ENCODE assay signal across 27 mouse cellular contexts in genomic region chr14:13971644-13972234, GRCm38 (mm10). TPM values are rescaled to one million over a fixed set of nuclear protein-coding genes. Genes with fewer than 3 reads are reported as not detected.
DNase-seq lines count a peak whose midpoint lies in the region; ATAC-seq lines count a peak whose summit lies in the region.
"Had no signal": no experiment of that assay in that cellular context is flagged by ENCODE, and none has a peak within 500 bp of the region (broad histone marks: within the 10 kb centered on the region; RNA-seq: fewer than 3 reads in every experiment).

No protein-coding gene starts in this region.

- no peak overlapping the region for H3K4me2 ChIP-seq in liver, embryonic 13.5 days
- H3K4me2 ChIP-seq in forebrain, embryonic 15.5 days (replicated peaks), result no peak overlapping the region
- H3K4me2 ChIP-seq: embryonic facial prominence, embryonic 13.5 days; heart, embryonic 15.5 days; kidney, embryonic 15.5 days; midbrain, embryonic 15.5 days had no signal

- H3K4me3 ChIP-seq in liver, embryonic 13.5 days (replicated peaks), result no peak overlapping the region
- H3K4me3 ChIP-seq in forebrain, embryonic 15.5 days, result no peak overlapping the region
- H3K4me3 ChIP-seq: embryonic facial prominence, embryonic 13.5 days; gastrocnemius, adult 2 months; heart, adult 2 months; heart, embryonic 15.5 days; kidney, embryonic 15.5 days; midbrain, embryonic 15.5 days had no signal

- DNase-seq in heart, adult 11 months, result peak; percentile 82
- no peak for DNase-seq in heart, postnatal 25 days (ENCODE audit: low spot score)
- no peak for DNase-seq in liver, embryonic 13.5 days
- no peak for DNase-seq in liver
- DNase-seq in urinary bladder, postnatal 36 days (ENCODE audit: low spot score in 2 of 2), result no peak
- no peak for DNase-seq in Muller cell, postnatal 12 days (ENCODE audit: inconsistent ontology term)
- DNase-seq: adrenal gland, postnatal 25 days; B cell, adult 2 months; cerebellum, adult 8-10 months; gastrocnemius, adult 2 months; heart, adult 2 months; layer of hippocampus, postnatal 36 days; lung, postnatal 36 days; right cerebral cortex, postnatal 25 days; thymus, postnatal 25 days had no signal

- no peak overlapping the region for H3K27ac ChIP-seq in liver, embryonic 13.5 days
- no peak overlapping the region for H3K27ac ChIP-seq in forebrain, embryonic 15.5 days (replicated peaks)
- H3K27ac ChIP-seq: embryonic facial prominence, embryonic 13.5 days; gastrocnemius, adult 2 months; heart, adult 2 months; heart, embryonic 15.5 days; kidney, embryonic 15.5 days; midbrain, embryonic 15.5 days had no signal

- WGBS in liver, embryonic 13.5 days (ENCODE audit: insufficient replicate concordance), result 31% methylated on average over 6 of the region's 6 CpGs
- WGBS in forebrain, embryonic 15.5 days, result 36% methylated on average over 6 of the region's 6 CpGs

- no peaks in the 10 kb centered on the region for H3K36me3 ChIP-seq in liver, embryonic 13.5 days
- H3K36me3 ChIP-seq in forebrain, embryonic 15.5 days, result no peaks in the 10 kb centered on the region
- H3K36me3 ChIP-seq: embryonic facial prominence, embryonic 13.5 days; heart, embryonic 15.5 days; kidney, embryonic 15.5 days; midbrain, embryonic 15.5 days had no signal

- no peak overlapping the region for H3K9ac ChIP-seq in liver, embryonic 13.5 days
- H3K9ac ChIP-seq in forebrain, embryonic 15.5 days (replicated peaks), result no peak overlapping the region
- H3K9ac ChIP-seq: embryonic facial prominence, embryonic 13.5 days; heart, embryonic 15.5 days; kidney, embryonic 15.5 days; midbrain, embryonic 15.5 days had no signal

- H3K4me1 ChIP-seq in liver, embryonic 13.5 days (replicated peaks), result peaks cover 8% of the 10 kb centered on the region
- H3K4me1 ChIP-seq in forebrain, embryonic 15.5 days, result peaks cover 5% of the 10 kb centered on the region; the same call in 1 of the 2 replicates
- H3K4me1 ChIP-seq: midbrain, embryonic 15.5 days had no signal

- no peaks in the 10 kb centered on the region for H3K9me3 ChIP-seq in liver, embryonic 13.5 days (replicated peaks)
- no peaks in the 10 kb centered on the region for H3K9me3 ChIP-seq in forebrain, embryonic 15.5 days
- H3K9me3 ChIP-seq: embryonic facial prominence, embryonic 13.5 days; heart, embryonic 15.5 days; kidney, embryonic 15.5 days; midbrain, embryonic 15.5 days had no signal

- intact Hi-C loops in heart, postnatal 25 days (cut with DNase I), result no loop called here

- 0 out of 2 replicates have a peak, but pooled peaks have one; percentile 20 for ATAC-seq in liver, embryonic 13.5 days (ENCODE audit: low read depth)
- ATAC-seq in forebrain, embryonic 15.5 days (replicated peaks), result 0 out of 2 replicates have a peak, but pooled peaks have one; percentile 26
- ATAC-seq in megakaryocyte progenitor cell, adult 5-6 weeks (replicated peaks; ENCODE audit: poor library complexity), result peak; percentile 72
- ATAC-seq: activated CD4-positive, CD25-positive, alpha-beta regulatory T cell, adult 4 months; midbrain, embryonic 15.5 days; Patski had no signal

- no peaks in the 10 kb centered on the region for H3K27me3 ChIP-seq in liver, embryonic 13.5 days
- H3K27me3 ChIP-seq in forebrain, embryonic 15.5 days, result no peaks in the 10 kb centered on the region
- H3K27me3 ChIP-seq: embryonic facial prominence, embryonic 13.5 days; kidney, embryonic 15.5 days; midbrain, embryonic 15.5 days; Patski had no signal

RNA-seq across cellular contexts. Expression of gene Thoc7, which starts 10.1 kb away (rescaled TPM):
- 10 to 100 TPM; 87.7 to 96.3 TPM for total RNA-seq in heart, postnatal 25 days (2021)
- polyA plus RNA-seq in liver, embryonic 13.5 days (2015; fragmentation: Nextera tagmentation; extraction: Ambion mirVana), result 113 and 133 TPM in 2 replicates
- 168 and 169 TPM in 2 replicates for polyA plus RNA-seq in forebrain, embryonic 15.5 days (2015; fragmentation: Nextera tagmentation; extraction: Ambion mirVana)
- 296 and 301 TPM in 2 replicates for total RNA-seq in megakaryocyte progenitor cell, adult 5-6 weeks (2015)
- total RNA-seq in megakaryocyte progenitor cell, adult 5-6 weeks (2017), result 248 and 345 TPM in 2 replicates

RNA-seq across cellular contexts. Expression of gene Atxn7, which starts 10.5 kb away (rescaled TPM):
- total RNA-seq in heart, postnatal 25 days (2021), result 10 to 100 TPM; 14.7 to 19.0 TPM
- polyA plus RNA-seq in liver, embryonic 13.5 days (2015; fragmentation: Nextera tagmentation; extraction: Ambion mirVana), result 1.2 and 1.6 TPM in 2 replicates
- polyA plus RNA-seq in forebrain, embryonic 15.5 days (2015; fragmentation: Nextera tagmentation; extraction: Ambion mirVana), result 4.0 and 5.7 TPM in 2 replicates
- total RNA-seq in megakaryocyte progenitor cell, adult 5-6 weeks (2015), result 13.4 and 16.0 TPM in 2 replicates
- total RNA-seq in megakaryocyte progenitor cell, adult 5-6 weeks (2017), result 14.6 and 14.8 TPM in 2 replicates

RNA-seq across cellular contexts. Expression of gene Gm281, which starts 57.5 kb away (rescaled TPM):
- total RNA-seq in heart, postnatal 25 days (2021), result not detected
- polyA plus RNA-seq in liver, embryonic 13.5 days (2015; fragmentation: Nextera tagmentation; extraction: Ambion mirVana), result not detected in 2 replicates
- polyA plus RNA-seq in forebrain, embryonic 15.5 days (2015; fragmentation: Nextera tagmentation; extraction: Ambion mirVana), result not detected in 2 replicates
- not detected in 2 replicates for total RNA-seq in megakaryocyte progenitor cell, adult 5-6 weeks (2015)
- not detected in 2 replicates for total RNA-seq in megakaryocyte progenitor cell, adult 5-6 weeks (2017)
- total RNA-seq: adrenal gland, postnatal 25 days; gastrocnemius, adult 2 months; heart, adult 2 months; layer of hippocampus, postnatal 36 days had no signal
- polyA plus RNA-seq: activated CD4-positive, CD25-positive, alpha-beta regulatory T cell, adult 4 months; cortical plate, adult 2 months; embryonic facial prominence, embryonic 13.5 days; heart, embryonic 15.5 days; kidney, embryonic 15.5 days; large intestine, adult 2 months; limb, embryonic 11.5 days; liver, embryonic 16.5 days; midbrain, embryonic 15.5 days; Patski had no signal

Comparison
In these comparisons a context has a peak if more than half of its experiments do, and no peak if none do; other contexts are left out.
1. ATAC-seq: peak in every context shown above with its lines; median percentile 72 in megakaryocyte progenitor cell, adult 5-6 weeks; 26 in forebrain, embryonic 15.5 days; 20 in liver, embryonic 13.5 days.